Mouse (Mus musculus) right cerebral cortex, adult 2 months (tissue): Measurements from ENCODE around the gene Mdfi.

Experiments used
- DNase-seq, 2 experiments: peaks; one replicate each; pipeline ENCODE4 v3.0.0; 2021 to 2022; ENCODE audit warnings: low spot score in 2 of 2

Gene Mdfi

GRCm38 (mm10) chr17:47847985-47848384 is 13.5 kb upstream of the Mdfi start:
- no peak for DNase-seq

- DNase-seq: no peak
Measured at GRCm38 (mm10) chr17:47845609-47846008, 11.1 kb upstream of the Mdfi start.

GRCm38 (mm10) chr17:47843465-47843864 is 9.0 kb upstream of the Mdfi start:
- no peak for DNase-seq

GRCm38 (mm10) chr17:47841931-47842623 is 7.6 kb upstream of the Mdfi start:
- DNase-seq: no peak

GRCm38 (mm10) chr17:47841521-47841920 is 7.0 kb upstream of the Mdfi start:
- DNase-seq: no peak

- DNase-seq: no peak
Measured at GRCm38 (mm10) chr17:47837808-47838207, 3.3 kb upstream of the Mdfi start.

GRCm38 (mm10) chr17:47833628-47834481 is 636 bp downstream of the Mdfi start:
- no peak for DNase-seq

GRCm38 (mm10) chr17:47833029-47833627 is 1.4 kb downstream of the Mdfi start:
- DNase-seq: no peak

- DNase-seq: no peak
Measured at GRCm38 (mm10) chr17:47832501-47833028, 1.9 kb downstream of the Mdfi start.

GRCm38 (mm10) chr17:47831772-47832171 is 2.7 kb downstream of the Mdfi start:
- DNase-seq: no peak

GRCm38 (mm10) chr17:47831161-47831560 is 3.3 kb downstream of the Mdfi start:
- no peak for DNase-seq

- DNase-seq: no peak
Measured at GRCm38 (mm10) chr17:47821339-47821738, 13.2 kb downstream of the Mdfi start.

GRCm38 (mm10) chr17:47818038-47818725 is 16.3 kb downstream of the Mdfi start:
- DNase-seq: no peak

GRCm38 (mm10) chr17:47815446-47815845 is 19.0 kb downstream of the Mdfi start:
- DNase-seq: no peak

- DNase-seq: no peak
Measured at GRCm38 (mm10) chr17:47814496-47814895, 20.0 kb downstream of the Mdfi start.

GRCm38 (mm10) chr17:47813616-47814015 is 20.9 kb downstream of the Mdfi start:
- DNase-seq: no peak

GRCm38 (mm10) chr17:47812200-47812599 is 22.3 kb downstream of the Mdfi start:
- no peak for DNase-seq

- DNase-seq: no peak
Measured at GRCm38 (mm10) chr17:47811265-47811800, 23.2 kb downstream of the Mdfi start.

- DNase-seq: peak; percentile 13 to 22
Measured at GRCm38 (mm10) chr17:47806230-47806629, 28.3 kb downstream of the Mdfi start.

- no peak for DNase-seq
Measured at GRCm38 (mm10) chr17:47805047-47805835, 29.2 kb downstream of the Mdfi start.

GRCm38 (mm10) chr17:47803662-47804061 is 30.8 kb downstream of the Mdfi start:
- DNase-seq: no peak
